Mouse (Mus musculus) small intestine, adult 2 months (tissue): ENCODE results near the gene LTO1.

Source experiments
- CTCF ChIP-seq: fragments of 200-500 bp; IDR thresholded peaks from 2 replicates; pipeline ENCODE4 v1.5.1; 2012; ENCODE audit warnings: low read depth, mild to moderate bottlenecking, control low read depth, inconsistent platforms, low read length, moderate library complexity, mixed read lengths; ENCODE audit not compliant: insufficient replicate concordance, insufficient read length; ENCODE audit errors: extremely low read depth
- POLR2A ChIP-seq: fragments of 200-500 bp; IDR thresholded peaks from 2 replicates; pipeline ENCODE4 v1.6.1; 2012; ENCODE audit warnings: low read depth, mild to moderate bottlenecking, control low read depth, inconsistent platforms, low read length, moderate library complexity

- TF ChIP-seq CTCF = no peak
- TF ChIP-seq POLR2A = no peak
These were observed 58.6 kb downstream of the LTO1 start for GRCm38 (mm10) chr7:144973461-144973860.
